Mouse (Mus musculus) gastrocnemius, adult 18-20 months (tissue): Measurements from ENCODE around the gene Ccdc159. TPM values are rescaled to one million over a fixed set of nuclear protein-coding genes. Genes with fewer than 3 reads are reported as not detected.

Source experiments
- DNase-seq: peaks from one replicate; pipeline ENCODE4 v3.0.0; 2021; ENCODE audit warnings: low spot score
- long read RNA-seq, 2 experiments: library from polyadenylated mRNA; stranded (forward); transcript quantifications; one replicate each; pipeline ENCODE4 v2.0.0; 2021
- total RNA-seq, 2 experiments: library from RNA; stranded (reverse); gene quantifications; 2 replicates each; pipeline ENCODE4 v1.2.3; 2021

Gene Ccdc159
- total RNA-seq, result under 1 TPM; 0.71 to 0.85 TPM
- long read RNA-seq, experiment 1, result 0 reads
- long read RNA-seq, experiment 2, result 0 reads

DNA sequence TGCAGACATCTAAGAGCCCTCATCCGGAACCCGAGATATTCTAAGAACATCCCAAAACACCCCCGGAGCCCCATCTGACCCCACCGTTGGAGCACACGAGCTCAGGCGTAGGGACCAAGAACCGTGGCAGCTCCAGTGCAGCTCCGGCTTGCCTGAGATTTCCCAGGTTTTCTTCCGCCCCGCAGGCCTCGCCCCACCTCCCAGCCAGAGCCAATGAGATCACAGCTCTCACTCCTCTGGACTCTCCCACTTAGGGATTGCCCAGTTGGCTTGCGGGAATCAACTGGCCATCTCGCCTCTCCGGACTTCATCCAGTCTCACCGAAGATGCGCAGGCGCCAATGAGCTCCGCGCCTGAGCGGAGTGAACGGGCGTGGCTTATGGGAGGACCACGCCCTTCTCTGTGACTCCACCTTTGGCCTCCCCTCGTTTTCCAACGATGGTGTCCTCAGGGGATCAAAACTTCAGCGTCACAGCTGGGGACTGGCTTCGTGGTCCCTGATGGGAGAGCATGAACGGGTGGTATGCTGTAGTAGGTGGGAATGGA is at the start of gene Ccdc159, which contains the start of gene Tmem205:
TSS of gene Ccdc159 (plus strand) at position 264 of the 546 bp plus-strand sequence.
TSS of gene Tmem205 (minus strand) at position 349 of the 546 bp plus-strand sequence.
- peak; percentile 92 for DNase-seq

DNA sequence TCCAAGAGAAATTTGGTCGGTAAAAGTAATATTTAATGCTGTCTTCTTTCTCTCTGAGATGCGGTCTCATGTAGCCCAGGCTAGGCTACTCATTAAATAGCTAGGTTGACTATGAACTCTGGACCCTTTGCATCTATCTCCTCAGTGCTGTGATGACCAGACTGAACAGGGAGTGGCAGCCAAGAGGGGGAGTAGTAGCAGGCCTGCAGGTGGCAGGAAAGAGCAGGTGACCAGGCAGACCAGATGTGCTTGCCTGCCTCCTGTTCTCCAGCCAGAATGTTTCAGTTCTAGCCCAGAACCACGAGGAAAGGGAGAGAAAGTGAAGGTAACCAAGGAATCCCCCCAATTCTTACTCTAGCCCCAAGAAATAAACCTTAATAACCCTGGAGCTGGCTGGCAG is 38.0 kb upstream of the Ccdc159 start:
- no peak for DNase-seq

DNA sequence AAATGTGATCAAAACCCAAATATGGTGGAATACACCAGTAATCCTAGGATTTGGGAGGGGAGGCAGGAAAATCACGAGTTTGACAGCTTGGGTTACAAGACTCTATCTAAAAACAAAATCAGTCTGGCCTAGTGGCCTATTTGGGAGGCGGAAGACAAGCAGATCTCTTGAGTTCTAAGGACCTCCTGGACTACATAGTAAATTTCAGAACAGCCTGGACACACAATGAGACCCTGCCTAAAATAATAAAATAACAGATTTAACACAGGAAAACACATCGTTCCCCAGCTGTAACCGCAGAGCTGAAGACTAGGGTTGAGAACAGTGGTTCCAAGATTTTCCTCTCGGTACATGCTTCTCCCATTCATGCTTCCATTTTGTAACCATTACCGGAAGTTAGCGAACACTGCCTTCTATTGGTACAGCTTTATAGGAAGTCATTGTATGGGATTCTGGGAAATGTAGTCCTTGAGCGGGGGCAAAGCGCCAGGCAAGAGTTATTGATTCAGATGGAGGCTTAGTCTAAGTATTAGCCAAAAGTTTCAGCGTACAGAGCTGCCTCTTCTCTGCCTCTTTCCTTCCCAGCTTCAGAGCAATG is 25.9 kb upstream of the Ccdc159 start:
- DNase-seq, result peak; percentile 73

DNA sequence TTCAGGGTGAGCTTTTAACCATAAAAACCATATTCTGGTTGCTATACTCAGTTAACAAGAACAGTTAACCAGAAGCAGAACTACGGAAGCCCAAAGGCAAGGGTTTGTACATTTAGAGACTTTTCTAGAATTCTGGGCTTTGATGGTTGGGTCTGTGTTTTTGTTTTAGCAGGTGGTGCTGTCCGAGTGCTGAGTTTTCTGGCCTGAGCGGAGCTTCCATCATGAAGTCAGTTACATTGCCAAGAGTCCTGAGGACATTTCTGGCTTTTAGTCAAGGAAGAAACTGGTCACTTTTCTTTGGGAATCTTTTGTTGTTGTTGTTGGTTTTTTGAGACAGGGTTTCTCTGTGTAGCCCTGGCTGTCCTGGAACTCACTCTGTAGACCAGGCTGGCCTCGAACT is 23.2 kb upstream of the Ccdc159 start:
- DNase-seq, result no peak

DNA sequence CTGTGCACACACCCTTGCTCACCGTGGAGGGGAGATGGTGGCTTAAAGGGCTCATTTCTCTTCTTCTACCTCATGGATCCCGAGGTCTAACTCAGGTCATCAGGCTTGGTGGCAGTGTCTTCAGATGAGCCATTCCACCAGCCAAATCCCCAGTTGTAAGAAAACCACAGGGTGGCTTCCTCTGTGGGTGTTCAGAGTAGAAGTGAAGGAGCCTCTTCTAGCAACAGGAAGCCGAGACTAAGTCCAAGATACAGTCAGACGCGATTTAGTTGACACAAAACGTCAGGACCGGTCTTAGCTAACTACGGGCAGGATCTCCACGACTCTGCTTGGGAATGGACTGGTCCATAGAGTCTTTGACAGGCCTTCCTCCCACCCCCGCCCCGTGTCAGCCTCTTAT is 19.1 kb upstream of the Ccdc159 start:
- DNase-seq, result no peak

DNA sequence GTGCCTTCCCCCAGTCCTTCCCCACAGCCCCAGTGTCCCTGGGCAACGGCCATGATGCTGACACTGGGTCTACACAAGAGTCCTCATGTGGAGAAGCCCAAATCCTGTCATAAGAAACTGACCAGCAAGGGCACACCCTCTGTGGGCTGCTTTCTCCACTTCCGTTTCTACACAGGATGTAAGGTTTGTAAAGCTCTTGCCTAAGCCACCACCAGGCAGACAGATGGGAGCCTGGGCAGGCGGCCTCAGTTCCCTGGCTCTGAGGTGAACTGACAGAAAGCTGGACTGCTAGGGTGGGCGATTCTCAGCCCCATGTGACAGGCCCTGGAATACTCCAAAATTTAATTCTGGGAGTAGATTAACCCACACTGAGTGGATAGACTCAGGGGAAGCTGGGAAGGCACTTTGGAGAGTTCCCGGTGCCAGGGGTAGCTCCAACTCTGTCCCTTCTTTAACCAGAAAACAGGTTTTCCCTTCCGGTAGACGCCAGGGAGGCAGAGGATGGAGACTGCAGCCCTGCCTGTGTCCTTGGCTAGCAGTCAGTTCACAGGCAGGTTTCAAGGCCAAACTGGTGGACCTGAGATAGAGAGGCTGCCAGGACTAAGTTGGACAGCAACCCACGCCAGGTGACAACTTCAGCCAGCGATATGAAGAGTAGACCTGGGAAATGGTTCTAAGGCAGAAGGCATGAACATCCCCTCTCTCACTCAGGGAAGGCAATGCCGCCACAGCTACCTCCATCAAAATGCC is 17.6 kb upstream of the Ccdc159 start:
- DNase-seq, result no peak

DNA sequence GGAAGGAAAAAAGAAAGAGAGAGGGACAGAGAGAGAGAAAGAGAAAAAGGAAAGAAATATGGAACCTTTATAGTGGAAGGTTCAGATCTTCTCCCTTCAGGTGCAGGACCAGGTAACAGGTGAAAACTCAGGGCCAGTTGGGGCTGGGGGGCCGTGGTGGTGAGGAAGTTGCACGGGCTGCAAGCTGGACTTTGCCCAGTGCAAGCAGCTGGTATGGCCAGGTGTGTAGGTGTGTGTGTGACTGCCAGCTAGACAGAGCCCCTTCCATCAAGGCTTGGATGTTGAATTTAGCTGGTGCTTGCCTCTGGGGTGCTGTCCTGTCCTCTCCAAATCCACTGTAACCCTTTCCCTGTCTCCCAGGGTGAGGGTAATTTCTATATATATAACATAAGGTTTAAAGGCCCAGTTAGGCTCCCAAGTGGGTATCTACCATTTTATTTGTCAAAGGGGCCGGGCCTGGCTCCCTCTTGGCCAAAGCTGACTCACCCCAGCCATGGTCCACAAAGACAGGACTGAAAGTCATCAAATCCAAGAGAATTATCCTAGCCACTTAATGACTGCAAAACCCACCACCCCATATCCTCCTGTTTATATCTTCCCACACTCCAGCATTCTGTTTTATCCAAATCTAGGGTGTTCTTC is 10.3 kb upstream of the Ccdc159 start:
- no peak for DNase-seq

DNA sequence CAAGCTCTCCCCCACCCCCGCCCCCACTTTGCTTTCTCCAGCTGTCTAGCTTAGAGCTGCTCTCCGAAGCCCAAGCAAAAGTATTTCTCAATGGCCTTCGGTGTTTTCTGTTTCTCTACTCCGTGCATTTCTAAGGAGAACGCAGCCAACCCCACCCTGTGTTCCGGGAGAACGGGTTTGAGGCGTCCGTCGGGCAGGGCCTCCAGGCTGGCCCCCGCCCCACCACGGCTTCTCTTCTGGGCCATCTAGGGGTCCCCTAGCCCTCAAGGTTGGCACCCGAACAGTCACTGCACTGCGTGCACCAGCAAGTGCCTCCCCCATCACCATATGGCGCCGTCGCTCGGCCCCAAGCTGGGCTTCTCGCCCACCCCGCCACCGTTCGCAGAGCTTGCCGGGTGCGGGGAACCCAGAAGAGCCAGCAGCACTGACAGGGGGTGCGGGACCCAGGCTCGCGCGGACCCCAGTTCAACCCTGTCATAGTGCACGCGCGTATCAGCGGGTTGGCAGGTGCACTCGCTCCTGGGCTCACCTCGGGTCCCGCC is 9.7 kb upstream of the Ccdc159 start:
- DNase-seq, result no peak

DNA sequence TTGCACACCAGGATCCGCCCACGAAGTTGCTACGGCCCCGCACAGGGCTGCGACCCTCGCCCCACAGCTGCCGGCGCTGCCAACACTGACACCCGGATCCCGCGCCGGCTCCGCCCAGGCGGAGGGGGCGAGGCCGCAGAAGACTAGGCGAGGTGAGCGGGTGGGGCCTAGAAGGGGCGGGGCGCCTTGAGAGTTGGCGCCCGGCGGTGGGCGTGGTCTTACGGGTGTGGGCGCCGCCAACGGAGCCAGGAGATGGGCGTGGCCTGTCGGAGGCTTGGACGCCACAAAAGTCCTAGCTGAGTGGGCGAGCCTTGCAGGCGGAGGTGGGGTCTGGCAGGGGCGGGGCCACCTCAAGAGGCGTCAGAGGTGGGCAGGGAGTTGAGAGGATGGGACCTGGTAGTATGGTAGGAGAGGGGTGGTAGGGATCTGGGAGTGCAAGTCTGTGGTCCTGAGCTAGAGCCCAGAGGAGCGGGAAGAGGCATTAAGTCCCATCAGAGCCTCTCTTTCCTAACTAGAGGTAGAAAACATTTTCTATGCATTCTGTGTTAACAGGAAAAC is 9.2 kb upstream of the Ccdc159 start, which contains the start of gene Rab3d:
TSS of gene Rab3d (minus strand) at position 158 of the 558 bp plus-strand sequence.
- peak; percentile 91 for DNase-seq

DNA sequence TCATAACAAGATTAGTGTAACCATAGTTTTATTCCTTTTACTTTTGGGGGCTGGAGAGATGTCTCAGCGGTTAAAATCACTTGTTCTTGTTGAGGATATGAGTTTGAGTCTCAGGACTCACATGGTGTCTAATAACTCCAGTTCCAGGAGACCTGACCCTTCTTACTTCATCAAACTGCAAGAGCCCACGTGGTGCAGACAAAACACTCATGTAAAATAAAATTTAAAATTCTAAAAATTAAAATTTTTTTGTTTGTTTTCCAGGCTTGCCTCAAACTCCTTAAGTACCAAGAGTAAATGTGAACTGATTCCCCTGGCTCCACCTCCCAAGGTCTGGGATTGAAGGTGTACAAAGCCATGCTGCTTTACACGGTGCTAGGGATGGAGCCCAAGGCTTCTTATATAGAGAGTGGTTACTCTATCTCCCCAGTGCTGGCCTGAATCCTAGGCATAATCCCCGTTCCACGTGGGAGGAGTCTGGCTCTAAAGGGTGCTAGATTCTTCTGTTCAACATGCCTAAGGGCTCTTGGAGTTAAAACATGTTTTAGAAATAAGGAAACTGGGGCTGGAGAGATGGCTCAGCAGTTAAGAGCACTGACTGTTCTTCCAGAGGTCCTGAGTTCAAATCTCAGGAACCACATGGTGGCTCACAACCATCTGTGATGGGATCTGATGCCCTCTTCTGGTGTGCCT is 8.4 kb upstream of the Ccdc159 start:
- DNase-seq, result no peak

DNA sequence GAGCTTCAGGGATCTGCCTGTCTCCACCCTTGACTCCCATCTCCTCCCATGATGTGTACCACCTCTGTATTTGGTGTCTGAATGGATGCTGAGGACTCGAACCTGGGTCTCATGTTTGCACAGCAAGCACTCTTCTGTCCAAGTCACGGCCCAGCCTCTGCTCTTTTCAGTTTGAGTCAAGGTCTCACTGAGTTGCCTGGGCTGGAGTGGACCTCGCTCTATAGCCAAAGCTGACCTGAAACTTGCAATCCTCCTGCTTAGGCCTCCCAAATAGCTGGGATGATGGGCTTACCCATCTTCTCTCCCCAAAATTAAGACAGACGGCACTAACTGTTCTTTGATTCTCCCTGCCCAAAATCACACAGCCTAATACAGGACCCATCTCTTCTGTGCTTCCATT is 4.2 kb upstream of the Ccdc159 start:
- no peak for DNase-seq

DNA sequence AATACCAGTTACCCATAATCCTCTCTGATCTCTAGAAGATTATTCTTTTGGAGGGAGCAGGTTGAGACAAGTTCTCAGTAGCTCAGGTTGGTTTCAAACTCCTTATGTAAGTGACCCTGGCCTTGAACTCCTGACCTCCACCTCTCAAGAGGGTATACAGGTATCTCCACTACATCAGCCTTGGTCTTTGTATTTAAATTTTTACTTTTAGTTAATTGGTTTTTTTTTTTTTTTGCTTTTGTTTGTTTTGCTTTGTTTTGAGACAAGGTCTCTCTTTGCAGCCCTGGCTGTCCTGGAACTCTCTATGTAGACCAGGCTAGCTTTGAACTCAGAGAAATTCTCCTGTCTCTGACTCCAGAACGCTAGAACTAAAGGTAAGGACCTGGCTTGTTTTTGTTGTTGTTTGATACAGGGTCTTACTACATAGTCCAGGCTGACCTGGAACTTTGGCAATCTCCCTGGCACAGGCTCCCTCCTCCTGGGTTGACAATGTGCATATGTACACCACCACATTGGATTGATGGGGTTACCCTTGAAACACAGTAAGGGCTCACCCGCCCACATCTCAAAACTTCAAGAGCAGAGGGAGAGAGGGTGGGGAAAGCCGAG is 3.7 kb upstream of the Ccdc159 start:
- DNase-seq, result no peak

DNA sequence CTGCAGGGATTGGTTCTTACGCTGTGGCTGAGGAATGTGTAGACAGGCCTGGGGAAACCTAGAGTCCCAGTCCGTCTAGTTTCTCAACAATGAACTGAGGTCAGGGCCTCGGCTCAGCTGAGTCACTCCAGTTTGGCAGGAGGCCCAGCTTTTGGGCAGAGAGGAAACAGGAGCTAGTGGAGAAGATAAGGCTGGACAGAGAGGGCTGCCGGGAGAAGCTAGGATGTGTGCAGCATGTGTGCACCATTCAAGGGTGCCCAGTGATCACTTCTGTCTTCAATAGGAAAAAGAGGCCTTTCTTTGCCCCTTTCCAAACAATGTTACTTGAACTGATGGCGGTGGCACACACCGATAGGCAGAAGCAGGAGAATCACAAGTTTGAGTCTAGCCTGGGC is 3.2 kb upstream of the Ccdc159 start:
- DNase-seq, result peak; percentile 91

DNA sequence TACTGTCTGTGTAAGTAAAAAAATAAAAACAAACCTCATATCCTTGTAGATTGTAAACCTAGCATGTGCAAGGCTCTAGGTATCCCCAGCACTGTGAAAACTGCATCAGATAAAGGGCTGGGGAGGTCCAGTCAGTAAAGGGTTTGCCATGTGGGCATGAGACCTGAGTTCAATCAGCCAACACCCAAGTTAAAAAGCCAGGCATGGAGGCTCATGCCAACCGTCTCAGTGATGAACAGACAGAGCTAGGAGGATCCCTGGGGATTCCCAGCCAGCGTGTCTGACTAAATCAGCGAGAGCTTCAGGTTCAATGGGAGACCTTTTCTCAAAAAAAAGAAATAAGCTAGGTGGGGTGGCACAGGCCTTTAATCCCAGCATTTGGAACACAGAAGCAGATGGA is 2.2 kb upstream of the Ccdc159 start:
- DNase-seq, result no peak

DNA sequence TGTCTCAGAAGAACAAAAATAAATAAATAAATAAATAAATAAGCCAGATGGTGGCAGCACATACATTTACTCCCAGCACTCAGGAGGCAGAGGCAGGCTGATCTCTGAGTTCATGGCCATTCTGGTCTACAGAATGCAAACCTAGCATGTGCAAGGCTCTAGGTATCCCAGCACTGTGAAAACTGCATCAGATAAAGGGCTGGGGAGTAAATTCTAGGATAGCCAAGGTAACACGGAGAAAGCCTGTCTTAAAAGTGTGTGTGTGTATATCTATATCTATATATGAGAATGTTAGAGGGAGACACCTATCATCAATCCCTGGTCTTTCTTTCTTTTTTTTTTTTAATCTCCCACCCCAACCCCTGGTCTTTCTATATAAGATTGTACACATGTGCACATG is 1.8 kb upstream of the Ccdc159 start:
- DNase-seq, result no peak

DNA sequence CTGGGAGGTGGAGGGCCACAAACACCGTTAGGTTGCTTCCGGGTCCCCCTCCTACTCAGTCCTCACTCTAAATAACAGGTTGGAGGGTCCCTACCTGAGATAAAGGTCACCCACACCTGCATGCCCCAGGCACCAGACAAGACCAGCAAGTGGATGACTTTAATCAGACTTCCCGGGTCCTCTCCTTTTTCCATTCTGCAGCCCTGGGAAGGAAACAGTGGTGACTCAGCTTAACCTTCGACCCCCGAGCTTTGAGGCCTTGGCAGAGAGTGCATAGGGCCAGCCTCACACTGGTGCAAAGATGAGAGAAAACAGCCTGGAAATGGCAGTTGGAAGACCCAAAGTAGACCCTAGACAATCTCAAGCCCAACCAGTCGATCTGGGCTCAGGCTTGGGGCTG is 1.1 kb upstream of the Ccdc159 start:
- no peak for DNase-seq

DNA sequence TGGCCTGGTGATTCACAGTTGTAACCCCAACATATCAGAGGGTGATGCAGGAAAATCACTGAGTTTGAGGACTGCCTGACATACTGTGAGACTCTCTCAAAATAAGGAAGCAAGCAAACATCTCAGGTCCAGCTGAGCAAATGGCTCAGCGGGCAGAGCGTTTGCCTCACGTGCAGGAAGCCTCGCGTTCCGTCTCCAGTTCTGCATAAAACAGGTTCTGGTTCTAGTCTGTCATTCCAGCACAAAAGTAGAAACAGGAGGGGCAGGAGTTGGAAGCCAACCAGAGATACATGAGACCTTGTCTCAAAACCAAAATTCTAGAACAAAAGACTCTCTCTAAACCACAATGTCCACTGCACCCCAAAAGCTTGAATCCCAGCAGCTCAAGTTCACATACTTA is 487 bp upstream of the Ccdc159 start:
- DNase-seq, result no peak

DNA sequence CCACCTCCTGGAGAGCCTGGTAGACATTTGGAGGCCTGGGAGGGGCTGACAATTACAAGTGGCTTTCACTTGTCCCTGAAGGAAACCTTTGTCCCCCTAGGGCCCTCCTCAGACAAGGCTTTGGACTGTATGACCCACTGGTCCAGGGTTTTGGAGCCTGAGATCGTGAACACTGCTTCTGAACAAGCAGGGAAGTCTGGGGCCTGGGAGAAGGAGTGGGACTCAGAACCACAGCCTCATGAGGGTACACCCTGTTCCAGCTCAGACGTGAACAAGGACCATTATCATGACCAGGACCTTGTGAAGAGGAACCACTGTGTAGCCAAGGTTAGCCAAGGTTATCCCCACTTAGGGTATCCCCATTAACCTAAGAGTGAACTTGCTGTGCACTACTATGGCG is 1.9 kb downstream of the Ccdc159 start:
- no peak for DNase-seq

DNA sequence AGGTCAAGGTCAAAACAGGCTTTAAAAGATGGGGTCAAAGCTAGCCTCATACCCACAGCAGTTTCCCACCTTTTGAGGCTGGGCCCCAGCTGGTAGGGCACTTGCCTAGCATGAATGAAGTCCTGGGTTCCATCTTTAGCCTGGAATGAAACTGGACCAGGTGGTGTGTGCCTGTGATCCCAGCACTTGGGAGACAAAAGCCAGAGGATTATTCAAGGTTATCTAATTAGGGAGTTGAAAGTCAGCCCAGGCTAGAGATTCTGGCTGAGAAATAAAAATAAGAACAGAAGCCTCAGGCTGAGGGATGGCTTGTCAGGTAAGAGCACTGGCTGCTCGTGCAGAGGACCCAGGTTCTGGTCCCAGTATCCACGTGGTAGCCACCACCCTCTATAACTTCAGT is 4.7 kb downstream of the Ccdc159 start:
- DNase-seq, result no peak

DNA sequence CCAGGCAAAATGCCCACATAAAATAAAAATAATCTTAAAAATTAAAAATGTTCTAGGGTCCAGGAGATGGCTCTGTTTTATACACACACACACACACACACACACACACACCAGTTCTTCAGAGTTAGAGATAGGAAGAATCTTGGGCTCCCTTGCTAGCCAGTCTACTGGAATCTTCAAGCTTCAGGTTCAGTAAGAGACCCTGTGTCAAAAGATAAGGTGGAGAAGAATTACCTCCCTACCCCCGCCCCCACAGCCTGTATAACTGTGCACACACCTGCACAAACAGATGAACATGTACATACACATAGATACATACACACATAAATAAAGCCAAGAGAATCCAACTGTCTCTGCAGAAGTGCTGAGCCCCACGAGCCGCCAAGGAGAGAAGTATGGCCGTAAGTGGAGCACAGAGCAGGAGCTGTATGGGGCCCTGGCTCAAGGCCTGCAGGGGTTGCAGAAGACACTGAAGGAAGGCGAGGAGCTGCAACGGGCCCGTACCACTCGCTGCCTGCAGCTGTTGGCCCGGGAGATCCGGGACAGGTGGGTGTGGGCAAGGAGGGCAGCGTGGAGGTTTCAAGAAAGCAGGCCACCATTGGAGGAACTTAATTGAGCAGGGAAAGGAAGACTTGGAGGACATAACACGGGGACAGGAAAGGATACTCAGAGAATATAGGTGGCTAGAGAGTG is 5.3 kb downstream of the Ccdc159 start:
- no peak for DNase-seq
